Mouse (Mus musculus): ENCODE results near the gene Gm9936. TPM values are rescaled to one million over a fixed set of nuclear protein-coding genes. Genes with fewer than 3 reads are reported as not detected.

Gm9936 gene
- not detected for polyA plus RNA-seq (2017; shearing (Covaris generic))

GRCm38 (mm10) chr5:114858582-114858981 lies at the start of gene Gm9936:
Gene Gm9936 (minus strand): TSS chr5:114858682.

GRCm38 (mm10) chr5:114896688-114897373 lies 38.3 kb upstream of the Gm9936 start, which contains the start of gene Oasl2:
Gene Oasl2 (plus strand): TSS chr5:114896936.

DNA sequence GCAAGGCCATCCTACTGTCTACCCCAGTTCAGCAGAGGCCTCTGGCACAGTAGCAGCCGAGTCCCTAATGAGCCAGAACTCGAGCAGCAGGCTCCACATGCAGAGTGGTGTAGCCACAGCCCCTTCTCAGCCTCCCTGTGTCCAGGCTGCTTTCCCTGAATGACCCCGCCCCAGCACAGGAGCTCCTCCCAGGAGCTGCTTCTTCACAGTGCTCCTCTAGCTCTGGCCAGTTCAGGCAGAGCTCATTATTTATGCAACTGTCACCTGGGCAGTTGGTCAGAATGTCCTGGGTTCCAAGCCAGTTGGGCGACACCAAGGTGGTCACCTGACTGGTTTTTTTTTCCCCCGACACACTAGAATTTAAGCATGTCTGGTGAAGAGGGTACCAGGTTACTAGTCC lies 5.1 kb downstream of the Gm9936 start, which contains the start of gene 4930519G04Rik:
Gene 4930519G04Rik (plus strand): TSS at position 301 of the 400 bp plus-strand sequence.

GRCm38 (mm10) chr5:114822796-114823688 lies 35.4 kb downstream of the Gm9936 start, which contains the start of gene 1500011B03Rik:
Gene 1500011B03Rik (minus strand): TSS chr5:114823468.

Other genes with a start within 250 kb of the Gm9936 start
- 1.0 TPM for gene Trpv4, start 200.3 kb downstream of the Gm9936 start, polyA plus RNA-seq (2017; shearing (Covaris generic))
- gene Gltp, start 167.7 kb downstream of the Gm9936 start, polyA plus RNA-seq (2017; shearing (Covaris generic)) = 259 TPM
- gene Tchp, start 150.9 kb downstream of the Gm9936 start, polyA plus RNA-seq (2017; shearing (Covaris generic)) = 26.7 TPM
- gene Ankrd13a, start 84.0 kb downstream of the Gm9936 start, polyA plus RNA-seq (2017; shearing (Covaris generic)) = 12.2 TPM
- gene Git2, start 83.2 kb downstream of the Gm9936 start, polyA plus RNA-seq (2017; shearing (Covaris generic)) = 130 TPM
- 77.5 TPM for gene 1500011B03Rik, start 35.2 kb downstream of the Gm9936 start, polyA plus RNA-seq (2017; shearing (Covaris generic))
- gene 4930519G04Rik, start 5.0 kb downstream of the Gm9936 start, polyA plus RNA-seq (2017; shearing (Covaris generic)) = not detected
- gene Oasl2, start 38.3 kb upstream of the Gm9936 start, polyA plus RNA-seq (2017; shearing (Covaris generic)) = 12.2 TPM
- 5.3 TPM for gene Oasl1, start 64.6 kb upstream of the Gm9936 start, polyA plus RNA-seq (2017; shearing (Covaris generic))
- gene 2210016L21Rik, start 83.5 kb upstream of the Gm9936 start, polyA plus RNA-seq (2017; shearing (Covaris generic)) = 65.2 TPM
- not detected for gene Hnf1a, start 112.4 kb upstream of the Gm9936 start, polyA plus RNA-seq (2017; shearing (Covaris generic))
- 3.0 TPM for gene Sppl3, start 152.5 kb upstream of the Gm9936 start, polyA plus RNA-seq (2017; shearing (Covaris generic))
- gene Gm10401, start 239.6 kb upstream of the Gm9936 start, polyA plus RNA-seq (2017; shearing (Covaris generic)) = 2.6 TPM